Mouse (Mus musculus): ENCODE data around the gene Thada. TPM values are rescaled to one million over a fixed set of nuclear protein-coding genes. Genes with fewer than 3 reads are reported as not detected.
"Not testable (repeated sequence)": the region's sequence is repeated elsewhere in the genome, so short reads cannot be mapped to it uniquely, and the experiment has no call there.

Thada gene
- polyA plus RNA-seq, 1 experiment from 2014 or later: 6.1 TPM

DNA sequence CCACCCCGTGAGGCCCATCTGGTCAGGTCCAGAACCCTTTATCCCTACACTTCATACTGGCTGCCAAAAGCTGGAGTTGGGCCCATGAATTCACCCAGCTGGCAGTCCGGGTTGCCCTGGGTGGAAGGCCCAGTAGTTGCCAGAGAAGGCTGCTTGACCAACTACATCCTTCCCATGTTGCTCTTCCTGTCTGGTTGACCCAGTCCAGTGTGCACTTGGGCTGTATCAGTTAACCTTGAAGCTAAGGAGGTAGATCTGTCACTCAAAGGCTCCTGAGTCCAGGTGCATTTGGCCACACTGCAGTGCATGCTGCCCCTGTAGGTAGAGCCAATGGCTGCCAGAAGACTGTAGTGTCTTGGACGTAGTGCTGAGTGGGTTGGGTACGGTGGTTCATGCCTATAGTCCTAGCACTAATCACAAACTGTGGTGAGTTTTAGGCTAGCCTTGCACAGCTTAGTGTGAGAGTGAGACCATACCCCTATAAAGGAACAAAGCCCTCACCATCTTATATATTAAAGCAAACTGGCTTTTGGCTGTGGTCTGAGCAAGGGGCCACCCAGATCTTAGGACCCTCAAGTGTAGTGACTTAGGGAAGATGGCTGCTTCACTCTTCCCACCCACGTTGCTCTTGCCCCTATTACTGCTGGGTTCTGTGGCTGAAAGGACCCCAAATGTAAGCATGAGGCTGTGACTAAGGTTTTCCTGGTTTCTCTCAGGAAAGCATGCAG, 276.7 kb downstream of the Thada start:
- H3K4me3 ChIP-seq: no peak overlapping the region
- peaks cover 13% of the 10 kb centered on the region for H3K36me3 ChIP-seq
- 76% methylated on average over 5 of the region's 5 CpGs for WGBS
- no peaks in the 10 kb centered on the region for H3K9me3 ChIP-seq
- H3K4me1 ChIP-seq (replicated peaks): peaks cover 33% of the 10 kb centered on the region
- peaks cover 30% of the 10 kb centered on the region for H3K27me3 ChIP-seq
- peak overlapping the region; percentile 85 for H3K27ac ChIP-seq
- H3K9ac ChIP-seq: peak overlapping the region; percentile 70; the same call in 1 of the 2 replicates
- H3K4me2 ChIP-seq: peak overlapping the region; percentile 89
- no peak for ATAC-seq (ENCODE audit: low FRiP score)

DNA sequence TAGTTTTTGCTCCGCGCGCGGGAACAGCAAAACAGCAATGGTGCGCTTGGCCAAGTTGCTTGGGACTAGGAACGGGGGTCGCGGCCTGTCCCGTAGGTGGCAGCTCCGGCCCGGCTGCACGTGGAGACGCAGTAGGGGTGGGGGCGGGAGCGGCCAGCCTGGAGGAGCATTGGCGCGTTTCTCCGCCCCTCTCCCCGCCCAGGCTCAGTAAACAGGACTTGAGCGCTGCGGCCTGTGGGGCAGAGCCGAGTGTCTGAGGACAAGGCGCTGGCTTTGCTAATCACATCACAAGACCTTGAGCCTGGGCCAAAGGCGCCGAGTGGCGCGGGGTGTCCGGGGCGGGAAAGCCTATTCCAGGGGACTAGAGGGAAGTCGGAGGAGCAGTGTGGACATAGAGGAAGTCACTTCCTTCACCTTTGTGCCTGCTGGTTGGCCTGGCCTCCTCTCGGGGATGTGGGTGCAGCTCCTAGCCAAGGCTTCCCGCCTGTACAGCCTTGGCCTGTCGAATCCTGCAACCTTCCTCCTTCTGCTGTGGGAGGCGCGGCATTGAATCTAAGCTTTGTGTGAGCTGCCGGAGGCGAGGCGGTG, 277.5 kb downstream of the Thada start:
- WGBS: under 1% methylated on average over 37 of the region's 38 CpGs
- Histone ChIP-seq H3K4me2 (peak overlapping the region; percentile 89), H3K36me3 (peaks cover 13% of the 10 kb centered on the region), H3K27ac (peak overlapping the region; percentile 85), H3K27me3 (peaks cover 32% of the 10 kb centered on the region), H3K9ac (peak overlapping the region; percentile 70), H3K4me1 (replicated peaks) (peaks cover 34% of the 10 kb centered on the region), H3K9me3 (no peaks in the 10 kb centered on the region), H3K4me3 (peak overlapping the region; percentile 56)
- peak; percentile 74 for ATAC-seq (ENCODE audit: low FRiP score)

DNA sequence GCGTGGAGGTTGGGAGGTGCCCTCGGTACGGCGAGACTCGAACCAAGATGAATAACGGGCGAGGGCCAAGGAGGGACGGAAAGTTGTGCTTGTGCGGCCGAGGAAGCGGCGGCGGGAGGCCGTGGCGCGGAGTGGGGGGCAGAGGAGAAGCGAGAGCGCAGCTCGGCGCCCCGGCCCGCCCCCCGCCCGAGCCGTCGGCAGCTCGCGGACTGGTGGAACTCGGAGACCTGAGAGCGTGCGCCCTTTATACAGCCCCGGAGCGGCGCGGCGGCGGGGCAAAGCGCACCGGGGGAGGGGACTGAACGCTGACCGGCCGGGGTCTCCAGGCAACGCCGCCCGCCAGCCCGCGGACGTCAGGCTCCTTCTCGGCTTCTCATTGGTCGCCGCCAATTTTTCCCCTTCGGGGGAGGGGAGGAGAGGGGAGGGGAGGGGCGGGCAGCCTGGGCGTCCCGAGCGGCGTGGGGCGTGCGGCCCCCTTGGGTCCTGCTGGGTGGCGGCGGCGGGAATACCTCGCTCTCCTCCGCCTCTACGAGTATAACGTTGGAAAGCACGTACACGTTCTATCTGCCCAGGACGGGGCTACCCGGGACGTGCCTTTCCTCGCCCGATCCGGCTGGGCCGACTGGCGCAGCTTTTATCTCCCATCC, 278.2 kb downstream of the Thada start, which contains the start of gene Zfp36l2:
Zfp36l2 (minus strand) TSS at position 221 of the 647 bp plus-strand sequence.
- Histone ChIP-seq H3K4me2 (peak within 1 kb of the TSS; percentile 89), H3K9me3 (no peaks in the 10 kb centered on the region), H3K27me3 (peaks cover 35% of the 10 kb centered on the region), H3K4me3 (peak within 1 kb of the TSS; percentile 56), H3K4me1 (replicated peaks) (peaks cover 40% of the 10 kb centered on the region), H3K36me3 (peaks cover 9% of the 10 kb centered on the region), H3K9ac (peak within 1 kb of the TSS; percentile 82), H3K27ac (peak within 1 kb of the TSS; percentile 85)
- under 1% methylated on average over 56 of the region's 76 CpGs for WGBS
- ATAC-seq (ENCODE audit: low FRiP score): peak; percentile 85

DNA sequence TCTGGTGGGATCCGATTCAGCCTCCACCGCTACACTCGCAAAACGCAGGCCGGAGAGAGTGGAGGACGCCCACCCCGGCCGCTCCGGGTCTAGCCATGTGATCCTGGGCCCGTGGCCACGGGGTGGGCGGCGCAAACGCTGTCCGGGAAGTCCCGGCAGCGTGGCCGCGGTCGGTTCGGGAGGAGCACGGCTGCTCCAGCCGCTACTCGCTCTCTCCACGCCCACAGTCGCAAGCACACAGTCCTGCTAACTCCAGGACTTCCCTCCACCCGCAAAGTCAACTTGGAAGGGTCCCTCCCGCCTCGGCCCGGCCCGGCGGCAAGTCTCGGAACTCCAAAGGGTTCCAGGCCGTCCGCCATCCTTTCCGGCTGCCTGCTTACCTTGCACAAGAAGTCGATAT, 278.7 kb downstream of the Thada start:
- Histone ChIP-seq H3K4me2 (peak overlapping the region; percentile 89), H3K4me3 (peak overlapping the region; percentile 56), H3K27ac (peak overlapping the region; percentile 85), H3K4me1 (replicated peaks) (peaks cover 41% of the 10 kb centered on the region), H3K27me3 (peaks cover 35% of the 10 kb centered on the region), H3K9ac (peak overlapping the region; percentile 82)
- H3K9me3 ChIP-seq, H3K36me3 ChIP-seq: not testable (repeated sequence)
- WGBS: 0% methylated on average over 9 of the region's 37 CpGs
- peak; percentile 43 for ATAC-seq (ENCODE audit: low FRiP score)

DNA sequence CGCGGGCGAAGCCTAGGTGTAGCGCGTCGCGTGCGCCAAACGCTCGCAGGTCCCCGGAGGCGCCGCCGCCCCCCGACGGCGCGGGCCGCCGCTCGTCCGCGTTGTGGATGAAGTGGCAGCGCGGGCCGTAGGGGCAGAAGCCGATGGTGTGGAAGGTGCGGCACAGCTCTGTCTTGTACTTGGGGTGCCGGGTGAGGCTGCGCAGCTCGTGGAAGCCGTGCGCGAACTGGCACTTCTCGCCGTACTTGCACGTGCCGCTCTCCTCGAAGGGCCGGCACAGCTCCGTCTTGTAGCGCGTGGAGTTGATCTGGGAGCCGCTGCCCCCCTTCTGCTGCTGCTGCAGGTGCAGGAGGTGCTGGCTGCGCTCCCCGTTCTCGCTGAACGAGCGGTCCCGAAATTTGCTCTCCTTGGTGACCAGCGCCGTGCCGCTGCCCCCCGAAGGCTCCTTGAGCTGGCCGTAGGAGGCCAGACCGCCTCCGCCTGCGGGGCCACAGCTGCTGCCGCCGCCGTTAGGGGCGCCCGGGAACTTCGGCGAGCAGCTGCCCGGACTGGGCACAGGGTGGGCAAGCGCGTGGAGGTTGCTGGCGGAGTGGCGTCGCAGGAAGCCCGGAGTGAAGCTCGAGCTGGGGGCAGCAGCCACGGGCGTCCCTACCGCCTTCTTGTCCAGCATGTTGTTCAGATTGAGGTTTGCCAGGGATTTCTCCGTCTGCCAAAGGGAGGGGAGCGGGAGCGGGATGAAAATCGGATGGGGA, 279.4 kb downstream of the Thada start:
- peaks cover 3% of the 10 kb centered on the region for H3K36me3 ChIP-seq
- no peak for ATAC-seq (ENCODE audit: low FRiP score)
- H3K27me3 ChIP-seq: peaks cover 41% of the 10 kb centered on the region
- peak overlapping the region; percentile 55 for H3K4me2 ChIP-seq
- peak overlapping the region; percentile 82 for H3K27ac ChIP-seq
- H3K9ac ChIP-seq: peak overlapping the region; percentile 82
- under 1% methylated on average over 80 of the region's 80 CpGs for WGBS
- H3K4me1 ChIP-seq (replicated peaks): peaks cover 43% of the 10 kb centered on the region
- H3K9me3 ChIP-seq: no peaks in the 10 kb centered on the region
- H3K4me3 ChIP-seq: peak overlapping the region; percentile 55

DNA sequence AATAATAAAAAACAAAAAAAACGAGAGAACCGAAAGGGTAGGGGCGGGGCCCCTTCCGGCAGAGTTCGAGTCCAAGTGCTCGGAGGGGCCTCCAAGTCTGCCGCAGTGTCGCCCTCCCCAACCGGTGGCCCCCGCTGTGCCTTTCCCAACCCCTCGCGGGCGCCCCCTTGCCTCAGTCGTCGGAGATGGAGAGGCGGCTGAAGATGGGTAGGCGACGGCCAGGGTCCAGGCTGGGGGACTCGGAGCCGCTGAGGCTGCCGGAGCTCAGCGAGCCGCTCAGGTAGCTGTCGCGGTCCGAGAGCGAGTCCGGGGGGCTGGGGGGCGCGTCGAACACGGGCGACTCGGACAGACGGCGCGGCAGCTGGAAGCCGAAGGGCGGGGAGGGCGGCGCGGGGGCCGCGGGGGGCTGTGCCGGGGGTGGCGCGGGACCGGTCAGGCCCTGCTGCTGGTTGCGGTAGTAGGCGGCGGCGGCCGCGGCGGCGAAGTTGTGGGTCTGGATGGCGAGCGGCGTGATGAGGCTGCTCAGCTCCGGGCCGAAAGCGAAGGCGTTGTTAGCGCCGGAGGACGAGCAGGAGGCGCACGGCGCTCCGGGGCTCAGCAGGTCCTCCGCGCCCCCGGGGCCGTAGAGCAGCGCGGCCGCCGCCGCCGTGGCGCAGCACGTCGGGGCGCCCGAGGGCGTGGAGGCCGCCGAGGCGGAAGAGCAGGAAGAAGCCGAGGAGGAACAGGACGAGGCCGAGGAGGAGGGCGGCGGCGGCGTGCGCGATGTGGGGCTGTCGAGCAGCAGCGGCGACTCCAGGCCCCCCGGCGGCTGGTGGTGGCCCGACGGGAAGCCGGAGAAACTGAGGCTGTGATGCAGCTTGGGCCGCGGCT, 280.2 kb downstream of the Thada start:
- H3K27me3 ChIP-seq: peaks cover 41% of the 10 kb centered on the region
- H3K36me3 ChIP-seq: no peaks in the 10 kb centered on the region
- no peak for ATAC-seq (ENCODE audit: low FRiP score)
- H3K9me3 ChIP-seq: no peaks in the 10 kb centered on the region
- peak overlapping the region; percentile 82 for H3K27ac ChIP-seq
- peaks cover 43% of the 10 kb centered on the region for H3K4me1 ChIP-seq (replicated peaks)
- peak overlapping the region; percentile 55 for H3K4me2 ChIP-seq
- WGBS: under 1% methylated on average over 107 of the region's 108 CpGs
- peak overlapping the region; percentile 82 for H3K9ac ChIP-seq
- H3K4me3 ChIP-seq: peak overlapping the region; percentile 55

DNA sequence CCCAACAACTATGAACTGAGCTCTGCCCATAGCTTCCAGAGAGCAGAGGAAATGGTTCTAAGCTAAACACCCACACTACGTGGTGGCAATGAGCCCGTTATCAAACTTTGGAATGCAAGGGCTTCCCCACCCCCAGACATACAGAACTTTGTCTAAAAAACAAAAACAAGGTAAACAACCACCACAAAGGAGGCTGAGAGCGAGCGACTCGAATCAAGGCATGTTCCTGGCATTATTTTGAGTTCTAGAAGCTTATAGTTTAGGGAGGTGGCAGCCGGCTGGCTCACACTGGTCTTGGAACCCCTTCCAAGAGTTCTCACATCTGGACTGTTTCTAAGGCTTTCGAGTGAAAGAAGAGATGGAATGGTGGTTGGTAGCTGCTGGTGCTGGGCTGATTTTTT, 281.0 kb downstream of the Thada start:
- peak overlapping the region; percentile 82; the same call in 1 of the 2 replicates for H3K27ac ChIP-seq
- H3K27me3 ChIP-seq: peaks cover 41% of the 10 kb centered on the region
- H3K4me1 ChIP-seq (replicated peaks): peaks cover 46% of the 10 kb centered on the region
- peak overlapping the region; percentile 55 for H3K4me2 ChIP-seq
- WGBS: 6% methylated on average over 7 of the region's 7 CpGs
- H3K4me3 ChIP-seq: peak overlapping the region; percentile 55
- ATAC-seq (ENCODE audit: low FRiP score): no peak
- no peaks in the 10 kb centered on the region for H3K9me3 ChIP-seq
- H3K36me3 ChIP-seq: no peaks in the 10 kb centered on the region
- peak overlapping the region; percentile 82 for H3K9ac ChIP-seq

DNA sequence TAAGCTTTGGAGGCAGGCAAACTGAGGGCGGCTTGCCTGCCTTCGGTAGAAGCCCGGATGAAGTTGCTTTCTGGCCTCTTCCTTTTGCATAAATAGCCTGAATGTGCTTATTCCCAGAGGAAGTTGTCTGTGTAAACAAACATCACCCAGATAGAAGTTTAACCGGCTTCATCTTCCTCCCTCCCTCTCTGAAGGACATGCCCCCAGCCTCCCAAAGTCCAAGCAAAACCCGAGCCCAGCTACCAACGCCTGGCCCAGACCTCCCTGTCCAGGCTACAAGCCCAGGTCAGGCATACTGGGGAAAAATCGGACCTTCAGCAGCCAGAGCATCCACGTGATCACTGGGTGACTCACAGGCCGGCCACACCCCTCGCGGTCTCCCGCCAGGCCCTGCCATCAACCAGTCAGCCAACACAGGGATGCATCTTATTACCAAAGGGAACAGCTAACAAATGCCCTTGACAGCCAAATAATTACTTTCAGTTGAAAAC, 282.7 kb downstream of the Thada start:
- H3K36me3 ChIP-seq: no peaks in the 10 kb centered on the region
- peak overlapping the region; percentile 46 for H3K4me2 ChIP-seq
- WGBS: 2% methylated on average over 12 of the region's 12 CpGs
- peak overlapping the region; percentile 24 for H3K4me3 ChIP-seq
- H3K9ac ChIP-seq: 0 out of 2 replicates have a peak overlapping the region, but pooled peaks have one; percentile 46
- peaks cover 33% of the 10 kb centered on the region for H3K4me1 ChIP-seq (replicated peaks)
- no peaks in the 10 kb centered on the region for H3K9me3 ChIP-seq
- peak overlapping the region; percentile 55; the same call in 1 of the 2 replicates for H3K27ac ChIP-seq
- no peak for ATAC-seq (ENCODE audit: low FRiP score)
- peaks cover 31% of the 10 kb centered on the region for H3K27me3 ChIP-seq

DNA sequence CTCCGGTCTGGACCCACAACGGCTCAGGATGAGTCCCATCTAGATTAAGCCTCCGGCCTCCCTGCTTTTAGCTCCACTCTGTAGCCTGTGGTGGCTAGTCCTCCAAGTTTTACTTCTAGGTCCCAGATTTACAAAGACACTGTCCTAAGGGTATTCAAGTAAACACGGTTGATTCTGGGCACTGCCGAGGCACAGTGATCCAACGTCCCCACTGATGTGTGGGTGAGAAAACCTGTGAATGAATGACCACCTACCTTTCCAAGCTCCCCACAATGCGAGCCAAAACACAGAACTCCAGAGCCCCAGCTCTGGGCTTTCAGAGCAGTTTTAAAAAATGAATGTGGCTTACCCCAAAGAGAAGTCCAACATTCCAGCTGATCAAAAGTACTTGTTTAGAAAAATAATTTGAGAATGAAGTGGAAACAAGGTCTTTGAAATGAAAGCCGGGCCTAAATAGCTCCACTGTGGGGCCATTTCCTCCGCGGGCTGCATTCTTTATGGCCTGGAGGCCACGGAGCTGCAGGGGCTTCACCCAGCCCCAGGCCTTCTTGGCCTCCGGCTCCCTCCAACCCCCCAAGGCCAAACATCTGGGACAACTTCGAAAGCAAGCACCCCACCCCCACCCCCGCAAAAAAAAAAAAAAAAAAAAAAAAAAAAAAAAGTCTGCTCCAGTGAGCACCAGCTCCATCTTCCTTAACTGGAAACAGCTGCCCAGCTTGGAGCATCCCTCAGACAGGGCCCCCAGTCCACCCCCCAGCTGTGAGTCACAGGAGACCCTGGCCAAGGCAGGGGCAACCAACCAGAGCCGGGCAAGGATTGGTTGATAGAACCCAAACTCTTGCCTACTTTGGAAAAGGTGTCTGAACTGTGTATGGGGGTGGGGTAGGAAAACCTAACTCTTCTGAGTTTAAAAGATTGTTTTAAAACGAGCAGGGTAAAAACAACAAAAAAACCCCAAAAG, 283.4 kb downstream of the Thada start:
- ATAC-seq (ENCODE audit: low FRiP score): no peak
- Histone ChIP-seq H3K9ac (no peak overlapping the region), H3K36me3 (no peaks in the 10 kb centered on the region), H3K9me3 (no peaks in the 10 kb centered on the region), H3K27me3 (peaks cover 31% of the 10 kb centered on the region), H3K4me2 (peak overlapping the region; percentile 46), H3K4me3 (no peak overlapping the region), H3K27ac (peak overlapping the region; percentile 69), H3K4me1 (replicated peaks) (peaks cover 30% of the 10 kb centered on the region)
- WGBS: 32% methylated on average over 16 of the region's 16 CpGs

DNA sequence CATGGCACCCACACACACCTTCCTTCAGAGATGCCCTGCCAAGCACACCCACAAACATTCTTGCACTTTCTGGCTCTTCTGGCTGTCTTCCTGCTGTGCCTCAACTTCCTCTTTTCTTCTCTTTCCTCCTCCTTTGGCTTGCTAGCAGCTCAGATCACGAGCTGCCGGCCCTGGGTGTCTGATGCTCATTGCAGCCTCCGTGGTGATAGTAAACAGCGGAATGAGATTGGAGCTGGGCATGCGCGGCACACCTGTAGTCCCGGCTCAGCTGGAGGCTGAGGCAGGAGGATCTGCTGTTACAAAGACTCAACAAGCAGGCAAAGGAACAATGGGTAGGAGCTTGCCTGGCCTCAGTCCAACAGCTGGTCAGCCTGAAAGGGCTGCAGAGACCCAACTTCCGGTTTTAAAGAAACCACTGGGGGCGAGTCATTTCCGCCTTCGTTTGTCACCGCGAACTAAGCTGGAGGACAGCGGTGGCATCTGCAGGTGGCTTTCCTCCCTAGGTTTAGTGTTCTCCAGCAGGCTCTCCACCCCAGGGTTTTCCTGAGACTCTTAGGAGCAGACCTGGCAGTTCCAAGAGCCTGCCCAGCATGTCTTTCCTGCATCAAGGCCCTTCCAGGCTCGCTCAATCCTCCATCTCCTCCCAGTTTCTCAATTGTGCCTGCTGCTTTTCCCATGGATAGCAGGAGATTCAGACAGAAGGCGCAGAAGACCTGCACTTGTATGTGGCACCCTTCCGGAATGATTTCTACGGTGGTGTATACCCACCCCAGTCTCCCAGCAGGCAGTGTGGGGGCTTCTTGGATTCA, 284.3 kb downstream of the Thada start:
- Histone ChIP-seq H3K9ac (no peak overlapping the region), H3K36me3 (no peaks in the 10 kb centered on the region), H3K4me2 (0 out of 2 replicates have a peak overlapping the region, but pooled peaks have one; percentile 6), H3K27ac (peak overlapping the region; percentile 69), H3K4me3 (no peak overlapping the region), H3K27me3 (peaks cover 28% of the 10 kb centered on the region), H3K9me3 (no peaks in the 10 kb centered on the region), H3K4me1 (replicated peaks) (peaks cover 26% of the 10 kb centered on the region)
- 64% methylated on average over 18 of the region's 18 CpGs for WGBS
- no peak for ATAC-seq (ENCODE audit: low FRiP score)

Measured in hindbrain, embryonic 13.5 days (tissue).